Mouse (Mus musculus): ENCODE data around the gene Plxnc1. TPM values are rescaled to one million over a fixed set of nuclear protein-coding genes. Genes with fewer than 3 reads are reported as not detected.
A peak's percentile ranks its signal among the peaks of the same experiment; 100 is the strongest.

The Plxnc1 gene
- 10 to 100 TPM; 48.8 to 50.3 TPM for total RNA-seq (2021)
- long read RNA-seq, full-length matches to known transcripts: 3 of 8 reads
- long read RNA-seq, partial matches to known transcripts: 0 of 8 reads
- long read RNA-seq, other reads (novel, unspliced or antisense): 5 of 8 reads

DNA sequence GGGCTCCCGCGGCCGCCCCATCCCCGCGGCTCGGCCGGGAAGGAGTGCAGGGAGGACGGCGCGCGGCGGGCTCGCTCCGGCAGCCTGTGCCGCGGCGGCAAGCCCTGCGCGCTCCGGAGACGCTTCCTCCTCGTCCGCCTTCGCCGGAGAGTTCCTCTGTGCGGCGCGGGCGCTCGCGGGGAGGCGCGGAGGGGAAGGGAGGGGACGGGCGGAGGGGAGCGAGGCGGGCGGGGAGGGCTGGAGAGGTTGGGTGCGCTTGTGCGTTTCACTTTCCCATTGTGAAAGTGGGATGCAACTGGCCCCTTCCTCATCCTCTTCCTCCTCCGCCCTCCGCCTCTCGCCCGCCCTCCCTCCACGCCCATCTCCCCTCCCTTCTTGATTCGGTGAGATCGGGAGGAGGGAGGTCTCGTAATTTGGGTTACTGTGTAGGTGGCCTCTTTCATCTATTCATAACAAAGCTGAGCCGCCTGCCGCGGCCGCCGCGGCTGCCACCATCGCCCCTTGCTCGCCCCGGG lies at the start of gene Plxnc1:
Gene Plxnc1, minus strand, starts transcription at position 145 of the 515 bp plus-strand sequence.
- peak; percentile 70 to 77 for DNase-seq (ENCODE audit: low spot score in 2 of 2)

- peak; percentile 79 to 86 for DNase-seq (ENCODE audit: low spot score in 2 of 2)
Measured at GRCm38 (mm10) chr10:94992127-94992526, 47.5 kb upstream of the Plxnc1 start.

DNA sequence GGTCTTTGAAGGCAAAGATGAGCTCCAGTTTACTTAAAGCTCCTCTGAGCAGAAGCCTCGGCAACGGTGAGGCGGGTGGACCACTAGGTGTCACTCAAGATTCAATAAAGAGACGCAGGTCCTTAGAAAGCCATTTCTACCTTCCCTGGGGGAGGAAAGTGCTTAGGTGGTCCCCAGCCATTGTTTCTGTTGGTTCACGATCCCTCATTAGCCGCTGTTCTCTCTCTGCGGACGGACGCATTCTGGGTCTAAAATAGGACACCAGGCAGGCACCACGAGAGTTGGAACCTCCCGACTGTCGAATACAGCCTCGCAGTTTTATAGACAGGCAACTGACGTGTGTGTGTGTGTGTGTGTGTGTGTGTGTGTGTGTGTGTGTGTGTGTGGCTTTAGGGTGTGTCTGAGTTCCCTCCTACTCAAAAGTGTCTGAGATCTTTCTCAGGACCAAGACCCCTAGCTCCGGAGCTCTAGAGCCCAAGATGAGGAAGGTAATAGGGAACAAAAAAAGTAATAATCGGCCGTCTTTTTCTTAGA lies 47.0 kb upstream of the Plxnc1 start:
- peak; percentile 75 to 83 for DNase-seq (ENCODE audit: low spot score in 2 of 2)

DNA sequence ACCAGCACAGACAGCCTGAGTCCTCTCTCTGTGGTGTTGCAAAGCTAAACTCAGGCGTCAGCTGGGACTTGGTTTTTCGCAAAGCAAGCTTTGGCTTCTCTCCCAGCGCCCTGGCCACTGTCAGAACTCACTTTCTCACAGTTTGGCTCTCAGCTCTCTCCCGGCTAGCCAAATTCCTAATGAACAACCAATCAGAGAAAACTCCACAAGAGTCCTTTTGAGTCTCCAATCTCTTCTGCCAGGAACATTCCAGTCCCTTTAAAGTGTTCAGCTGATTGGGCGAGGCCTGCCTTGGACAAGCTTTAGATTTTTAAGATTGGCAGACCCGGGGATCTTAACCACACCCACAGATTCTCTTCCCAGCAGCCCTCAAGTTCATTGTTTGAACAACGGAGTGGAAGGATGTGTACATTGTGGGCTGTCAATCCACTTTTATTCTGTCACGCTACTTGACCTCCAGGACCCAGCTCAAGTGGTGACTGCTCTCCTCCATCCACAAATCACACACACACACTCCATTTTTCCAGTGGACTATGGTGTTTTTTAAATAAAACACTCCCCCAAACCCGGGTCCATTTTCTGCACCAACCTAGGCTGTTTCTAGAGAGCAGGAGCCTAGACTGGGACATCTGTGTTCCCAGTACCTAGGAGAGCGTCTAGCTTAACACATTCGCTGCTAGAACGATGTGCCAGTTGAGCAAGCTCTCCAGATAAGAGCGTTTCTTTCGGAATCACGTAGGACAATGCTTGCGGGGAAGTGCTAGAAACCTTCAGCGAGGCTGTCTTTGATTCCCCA lies 46.3 kb upstream of the Plxnc1 start:
- DNase-seq (ENCODE audit: low spot score in 2 of 2): peak; percentile 77 to 85

- no peak for DNase-seq (ENCODE audit: low spot score in 2 of 2)
Measured at GRCm38 (mm10) chr10:94989321-94989720, 44.7 kb upstream of the Plxnc1 start.

DNA sequence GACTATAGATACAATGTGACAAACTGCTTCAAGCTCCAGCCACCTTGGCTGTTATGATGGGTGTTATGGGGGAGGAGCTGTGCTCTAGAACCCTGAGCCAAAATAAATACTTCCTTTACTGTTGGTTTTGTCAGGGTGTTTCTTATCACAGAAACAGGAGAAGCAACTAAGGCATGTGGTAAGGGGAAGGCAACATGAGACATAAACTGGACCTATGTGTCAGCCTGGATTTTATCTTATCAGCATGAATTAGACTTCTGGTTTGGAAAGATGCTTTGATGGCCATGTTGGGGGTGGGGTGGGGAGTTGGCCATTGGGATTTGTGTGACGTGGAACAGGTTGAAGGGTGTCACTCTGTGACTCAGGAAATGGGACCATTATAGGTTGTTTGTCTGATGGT lies 40.5 kb upstream of the Plxnc1 start:
- DNase-seq (ENCODE audit: low spot score in 2 of 2): no peak

DNA sequence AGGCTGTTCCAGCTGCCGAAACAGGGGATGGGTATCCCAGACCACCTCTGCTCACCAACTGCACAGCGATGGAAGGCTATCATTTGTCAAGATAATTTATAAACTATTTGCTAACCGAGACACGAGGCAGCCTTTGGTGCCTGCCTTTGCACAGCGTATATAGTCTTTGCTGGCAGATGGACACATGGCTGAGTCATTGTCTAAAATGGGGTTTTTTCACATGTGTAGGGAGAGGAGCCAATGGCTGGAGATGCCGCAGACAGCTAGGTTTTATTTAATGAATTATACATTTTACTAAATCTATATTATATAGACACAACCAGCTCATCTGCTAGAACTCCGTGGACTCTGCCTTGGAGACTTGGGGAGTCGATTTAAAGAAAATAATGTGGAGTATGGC lies 37.9 kb upstream of the Plxnc1 start:
- no peak for DNase-seq (ENCODE audit: low spot score in 2 of 2)

DNA sequence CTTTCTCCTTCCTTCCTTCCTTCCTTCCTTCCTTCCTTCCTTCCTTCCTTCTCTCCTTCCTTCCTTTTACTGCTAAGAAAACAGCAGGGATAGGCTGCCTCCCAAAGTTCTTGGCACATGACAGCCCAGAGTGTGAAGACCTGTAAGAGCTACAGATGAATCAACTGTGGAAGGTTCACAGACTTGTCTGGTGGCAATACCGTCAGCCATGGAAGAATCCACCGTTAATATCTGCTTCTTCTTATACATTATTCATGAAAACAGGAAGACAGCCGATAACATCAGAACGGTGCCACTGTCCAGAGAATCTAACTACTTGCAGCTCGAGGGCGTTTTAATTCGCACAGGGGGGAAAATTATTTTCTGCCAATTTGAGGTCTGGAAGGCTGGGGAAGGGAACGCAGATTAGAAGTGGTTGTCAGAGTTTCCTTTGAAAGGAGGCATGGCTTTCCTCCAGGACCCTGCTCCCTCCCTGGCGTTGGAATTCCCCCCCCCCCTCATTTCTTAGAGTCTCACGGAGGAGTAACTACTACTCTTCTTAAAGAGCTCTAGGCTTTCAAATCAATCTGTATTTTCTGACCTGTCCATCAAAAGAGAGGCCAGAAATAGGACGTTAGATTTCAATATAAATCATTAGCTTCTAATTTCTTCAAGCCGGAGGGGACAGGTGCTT lies 37.0 kb upstream of the Plxnc1 start:
- no peak for DNase-seq (ENCODE audit: low spot score in 2 of 2)

- no peak for DNase-seq (ENCODE audit: low spot score in 2 of 2)
Measured at GRCm38 (mm10) chr10:94978265-94978822, 33.7 kb upstream of the Plxnc1 start.

DNA sequence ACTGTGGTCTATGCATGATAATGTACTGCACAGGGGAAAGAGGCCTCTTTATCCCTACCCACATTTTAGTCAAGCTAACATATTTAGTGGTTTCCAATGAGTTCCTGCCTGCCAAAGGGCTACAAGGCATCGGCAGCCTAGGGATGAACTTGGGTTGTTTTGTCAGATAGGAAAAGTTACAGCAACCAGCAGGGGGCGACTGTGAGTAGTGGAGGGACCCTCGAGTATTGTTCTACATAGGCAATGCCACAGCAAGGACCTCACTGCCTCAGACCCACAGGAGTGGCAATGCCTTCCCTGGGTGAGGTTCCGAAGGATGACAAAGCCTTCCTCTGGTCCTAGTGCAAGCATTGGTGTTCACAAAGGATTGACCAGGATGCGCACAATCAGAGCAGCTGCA lies 31.7 kb upstream of the Plxnc1 start:
- DNase-seq (ENCODE audit: low spot score in 2 of 2): peak in 1 of 2 experiments; percentile 37

GRCm38 (mm10) chr10:94975099-94975496 lies 30.5 kb upstream of the Plxnc1 start:
- no peak for DNase-seq (ENCODE audit: low spot score in 2 of 2)

- DNase-seq (ENCODE audit: low spot score in 2 of 2): no peak
Measured at GRCm38 (mm10) chr10:94974345-94975098, 29.9 kb upstream of the Plxnc1 start.

GRCm38 (mm10) chr10:94971625-94972161 lies 27.1 kb upstream of the Plxnc1 start:
- no peak for DNase-seq (ENCODE audit: low spot score in 2 of 2)

- DNase-seq (ENCODE audit: low spot score in 2 of 2): no peak
Measured at GRCm38 (mm10) chr10:94970221-94970620, 25.6 kb upstream of the Plxnc1 start.

DNA sequence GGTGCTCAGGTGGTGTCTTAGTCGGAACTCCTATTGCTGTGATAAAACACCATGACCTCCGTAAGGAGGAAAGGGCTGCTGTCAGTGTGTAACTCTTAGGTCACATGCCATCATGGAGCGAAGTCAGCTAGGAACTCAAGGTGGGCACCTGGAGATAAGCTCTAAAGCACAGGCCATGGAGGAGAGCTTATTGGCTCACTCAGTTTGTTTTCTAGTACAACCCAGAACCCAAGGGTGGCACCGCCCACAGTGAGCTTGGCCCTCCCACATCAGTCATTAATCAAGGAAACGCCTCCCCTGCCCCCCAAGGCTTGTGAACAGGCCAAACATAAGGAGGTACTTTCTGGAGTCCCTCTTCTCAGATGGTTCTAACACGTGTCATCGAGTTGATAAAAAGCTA lies 22.8 kb upstream of the Plxnc1 start:
- no peak for DNase-seq (ENCODE audit: low spot score in 2 of 2)

GRCm38 (mm10) chr10:94966789-94967188 lies 22.2 kb upstream of the Plxnc1 start:
- no peak for DNase-seq (ENCODE audit: low spot score in 2 of 2)

DNA sequence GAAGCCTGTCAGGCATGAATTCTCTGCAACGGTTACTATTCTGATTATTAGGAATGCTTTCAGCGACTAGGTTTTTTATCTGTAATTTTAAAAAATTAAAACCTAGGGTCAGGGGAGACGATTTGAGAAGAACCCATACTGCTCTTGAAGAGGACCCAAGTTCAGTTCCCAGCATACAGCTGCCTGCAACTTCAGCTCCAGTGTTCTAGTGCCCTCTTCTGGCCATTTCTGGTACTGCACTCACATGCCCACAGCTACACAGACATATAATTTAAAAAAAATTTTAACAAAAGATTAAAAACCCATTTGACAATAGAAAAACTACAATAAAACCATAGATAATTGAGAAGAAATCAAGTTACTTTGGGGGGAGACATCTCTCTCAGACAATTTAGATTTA lies 20.5 kb upstream of the Plxnc1 start:
- no peak for DNase-seq (ENCODE audit: low spot score in 2 of 2)

DNA sequence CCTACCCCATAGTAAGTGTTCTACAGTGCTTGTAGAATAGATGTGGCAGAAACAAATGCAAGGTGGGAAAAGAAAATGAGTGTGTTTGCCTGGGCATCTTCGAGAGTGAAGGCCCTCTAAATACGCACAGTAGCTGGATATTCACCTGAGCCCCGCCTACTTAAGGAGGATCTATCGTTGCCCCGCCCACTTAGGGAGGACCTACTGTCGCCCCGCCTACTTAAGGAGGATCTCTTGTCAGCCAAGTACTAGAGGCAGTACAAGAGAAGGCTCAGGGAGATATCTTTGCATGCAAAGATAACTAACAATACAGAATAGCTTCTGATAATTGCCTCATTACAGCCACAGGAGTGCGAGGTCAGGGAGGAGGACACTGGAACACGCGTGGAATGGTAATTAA lies 17.4 kb upstream of the Plxnc1 start:
- DNase-seq (ENCODE audit: low spot score in 2 of 2): no peak

- no peak for DNase-seq (ENCODE audit: low spot score in 2 of 2)
Measured at GRCm38 (mm10) chr10:94961283-94961682, 16.6 kb upstream of the Plxnc1 start.

DNA sequence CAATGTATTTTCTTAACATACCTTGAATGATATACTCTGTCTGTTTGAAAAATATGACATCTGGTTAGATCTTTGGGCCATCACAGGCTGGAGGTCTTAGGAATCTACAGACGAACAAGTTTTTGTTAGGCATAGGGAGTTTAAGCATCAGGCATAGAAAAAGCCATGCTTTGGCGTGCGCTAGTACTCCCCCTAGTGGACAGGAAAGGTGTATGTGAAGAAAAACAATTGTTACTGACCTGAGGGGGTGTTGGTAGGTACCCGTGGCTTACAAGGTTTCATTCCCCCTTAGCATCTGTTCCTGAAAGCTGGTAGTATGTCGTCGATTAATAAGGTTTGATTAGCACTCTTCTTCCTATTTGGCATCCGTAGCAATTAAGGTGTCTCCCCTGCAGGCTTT lies 13.7 kb upstream of the Plxnc1 start:
- DNase-seq (ENCODE audit: low spot score in 2 of 2): peak; percentile 46 to 59

DNA sequence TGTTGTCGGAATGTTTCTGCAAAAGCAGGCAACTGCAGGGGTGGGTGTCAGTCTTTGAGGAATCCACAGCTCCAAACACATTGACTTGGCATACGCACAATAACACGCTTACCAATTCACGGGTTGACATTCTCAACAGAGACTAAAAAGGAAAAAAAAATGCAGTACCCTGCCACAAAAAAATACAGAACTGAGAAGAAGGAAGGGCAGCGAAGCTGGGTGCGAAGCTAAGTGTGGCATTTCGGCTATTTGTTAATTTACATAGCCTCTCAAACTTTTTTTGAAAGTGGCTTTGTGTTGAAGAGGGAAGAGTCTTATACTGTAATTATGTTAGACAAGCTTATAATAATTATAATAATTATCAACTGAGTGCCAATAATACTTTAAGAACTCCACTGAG lies 13.1 kb upstream of the Plxnc1 start:
- no peak for DNase-seq (ENCODE audit: low spot score in 2 of 2)
